Mouse (Mus musculus): ENCODE results near the gene Gm11634.
"Not testable (repeated sequence)": the region's sequence is repeated elsewhere in the genome, so short reads cannot be mapped to it uniquely, and the experiment has no call there.

Gene Gm11634

DNA sequence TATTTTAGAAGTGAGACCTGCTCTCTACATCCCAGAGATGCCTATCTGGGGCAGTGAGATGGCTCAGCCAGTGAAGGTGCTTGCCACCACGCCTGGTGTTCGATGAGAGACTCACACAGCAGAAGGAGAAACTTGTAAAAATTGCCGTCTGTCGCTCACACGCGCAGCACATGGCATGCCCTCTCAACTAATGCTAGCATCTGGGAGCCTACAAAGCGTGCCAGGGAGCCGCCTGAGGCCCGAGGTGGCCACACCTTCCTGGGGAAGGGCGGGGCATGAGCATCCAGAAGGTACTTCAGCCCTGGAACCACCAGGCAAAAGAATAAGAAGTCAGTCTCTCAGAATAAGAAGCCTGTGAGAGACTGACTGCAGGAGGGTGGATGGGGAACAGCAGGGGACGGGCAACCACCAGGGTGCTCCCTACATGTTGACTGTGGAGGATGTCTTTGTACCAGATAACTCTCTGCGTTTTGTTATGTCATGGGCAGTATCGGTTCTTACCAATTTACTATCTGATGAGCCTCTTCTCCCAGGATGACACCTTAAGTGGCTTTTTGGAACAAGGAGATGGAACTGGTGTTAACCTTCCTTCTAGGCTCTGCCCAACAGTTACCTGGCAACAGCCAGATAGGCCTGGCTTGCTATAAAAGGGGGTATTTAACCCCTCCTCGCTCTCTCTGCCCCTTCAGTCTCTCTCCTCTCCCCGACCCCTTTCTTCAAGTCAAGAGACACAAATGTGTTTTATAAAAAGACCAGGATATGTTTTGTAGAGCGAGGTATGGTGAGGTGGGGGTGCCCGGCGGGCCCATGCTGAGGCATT, 18.1 kb upstream of the Gm11634 start:
- no peak for DNase-seq (ENCODE audit: low spot score)

DNA sequence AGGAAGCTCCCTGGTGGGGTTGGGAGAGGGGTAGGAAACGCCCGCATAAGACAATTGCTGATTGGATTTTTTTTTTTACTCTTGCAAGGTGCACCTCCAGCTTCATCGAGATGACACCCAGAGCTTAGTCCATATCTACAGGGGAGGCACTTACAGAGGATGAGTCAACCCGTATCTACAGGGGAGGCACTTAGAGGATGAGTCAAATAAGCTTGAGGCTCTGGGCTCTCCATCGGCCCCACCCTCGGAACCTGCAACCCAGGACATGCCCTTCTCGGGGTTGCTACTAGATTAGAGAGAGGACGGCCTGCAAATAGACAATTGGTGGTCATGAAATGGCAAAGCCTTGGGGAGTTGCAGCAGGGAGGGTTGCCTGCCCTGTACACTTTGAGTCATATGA, 17.0 kb upstream of the Gm11634 start:
- DNase-seq (ENCODE audit: low spot score) = no peak

DNA sequence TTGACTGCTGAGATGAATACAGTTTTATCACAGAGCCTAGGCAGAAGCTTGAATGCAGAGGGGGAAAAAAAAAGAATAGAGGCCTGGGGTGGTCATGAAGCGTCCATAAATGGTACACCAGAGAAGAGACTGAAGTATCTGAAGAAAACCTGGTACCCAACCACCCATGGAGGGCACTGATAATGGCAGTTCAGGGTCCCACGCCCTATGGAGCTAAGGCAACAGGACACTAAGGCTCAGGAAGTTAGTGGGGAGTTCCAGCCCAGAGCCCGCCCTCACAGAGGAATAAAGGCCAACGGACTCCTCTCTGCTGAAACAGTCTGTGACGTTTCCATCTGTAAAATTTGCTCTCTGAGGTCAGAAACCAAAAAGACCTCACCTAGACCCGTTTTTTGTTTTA, 16.3 kb upstream of the Gm11634 start:
- DNase-seq (ENCODE audit: low spot score) = no peak

DNA sequence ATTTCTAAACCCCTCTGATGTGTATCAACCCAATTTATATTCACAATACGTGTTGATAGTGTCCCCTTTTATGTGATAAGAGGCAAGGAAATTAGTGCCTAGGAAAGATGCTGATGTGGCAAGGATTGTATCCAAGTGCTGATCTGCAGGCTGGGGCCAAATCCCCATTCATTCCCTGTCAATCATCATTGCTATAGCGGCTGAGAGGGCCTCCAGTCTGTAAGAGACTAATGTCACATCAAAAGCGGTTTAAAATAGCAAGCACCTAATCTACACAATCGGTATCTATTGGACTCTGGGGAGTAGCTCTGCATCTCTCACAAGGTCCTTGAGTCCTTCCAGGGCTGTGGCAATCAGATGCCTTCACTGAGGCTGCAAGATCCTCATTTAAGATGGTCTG, 15.1 kb upstream of the Gm11634 start:
- no peak for DNase-seq (ENCODE audit: low spot score)

DNA sequence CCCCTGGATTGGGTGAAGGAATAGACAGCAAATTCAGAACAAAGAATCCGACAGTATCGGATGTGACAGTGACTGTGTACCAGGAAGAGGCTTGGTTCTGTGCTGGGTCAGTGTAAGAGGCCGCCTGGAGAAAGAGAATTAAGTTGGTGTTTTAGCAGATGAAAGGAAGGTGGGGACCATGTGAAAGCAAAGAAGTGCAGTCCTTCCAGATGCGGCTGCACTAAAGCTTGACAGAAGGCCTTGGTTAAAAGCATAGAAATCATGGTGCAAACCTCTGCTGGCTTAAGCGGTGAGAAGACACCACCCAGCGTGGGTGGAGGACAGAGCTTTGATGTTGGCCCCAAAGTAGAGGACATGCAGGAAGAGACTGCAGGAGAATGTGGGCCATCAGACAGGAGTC, 14.5 kb upstream of the Gm11634 start:
- DNase-seq (ENCODE audit: low spot score) = no peak

DNA sequence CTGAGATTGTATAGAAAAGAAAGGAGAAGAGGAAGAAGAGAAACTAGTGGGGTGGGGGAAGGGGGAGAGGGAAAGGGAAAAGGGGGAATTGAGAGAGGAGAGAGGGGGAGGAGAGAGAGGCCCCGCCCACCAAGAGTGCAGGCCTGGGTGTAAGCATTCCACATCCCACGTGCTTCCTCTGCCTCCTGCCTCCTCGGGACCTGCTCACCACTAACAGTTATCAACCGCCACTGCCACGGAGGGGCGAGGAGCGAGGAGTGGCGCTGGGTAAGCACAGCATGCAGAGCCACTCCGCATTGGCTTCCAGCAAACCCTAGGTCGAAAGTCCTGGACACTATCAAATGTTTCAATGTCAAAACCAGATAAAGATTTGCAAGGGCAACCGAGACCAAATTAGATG, 11.4 kb upstream of the Gm11634 start:
- no peak for DNase-seq (ENCODE audit: low spot score)

DNA sequence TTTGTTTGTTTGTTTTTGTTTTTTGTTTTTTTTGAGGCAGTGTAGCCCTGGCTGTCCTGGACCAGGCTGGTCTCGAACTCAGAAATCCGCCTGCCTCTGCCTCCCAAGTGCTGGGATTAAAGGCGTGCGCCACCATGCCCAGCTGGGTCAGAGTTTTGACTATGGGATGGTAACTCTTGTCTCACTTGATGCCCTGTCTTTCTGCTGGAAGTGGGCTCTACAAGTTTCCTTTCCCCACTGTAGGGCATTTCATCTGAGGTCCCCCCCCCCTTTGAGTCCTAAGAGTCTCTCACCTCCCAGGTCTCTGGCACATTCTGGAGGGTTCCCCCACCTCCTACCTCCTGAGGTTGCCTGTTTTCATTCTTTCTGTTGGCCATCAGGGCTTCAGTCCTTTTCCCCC, 8.1 kb upstream of the Gm11634 start:
- not testable (repeated sequence) for DNase-seq (ENCODE audit: low spot score)

DNA sequence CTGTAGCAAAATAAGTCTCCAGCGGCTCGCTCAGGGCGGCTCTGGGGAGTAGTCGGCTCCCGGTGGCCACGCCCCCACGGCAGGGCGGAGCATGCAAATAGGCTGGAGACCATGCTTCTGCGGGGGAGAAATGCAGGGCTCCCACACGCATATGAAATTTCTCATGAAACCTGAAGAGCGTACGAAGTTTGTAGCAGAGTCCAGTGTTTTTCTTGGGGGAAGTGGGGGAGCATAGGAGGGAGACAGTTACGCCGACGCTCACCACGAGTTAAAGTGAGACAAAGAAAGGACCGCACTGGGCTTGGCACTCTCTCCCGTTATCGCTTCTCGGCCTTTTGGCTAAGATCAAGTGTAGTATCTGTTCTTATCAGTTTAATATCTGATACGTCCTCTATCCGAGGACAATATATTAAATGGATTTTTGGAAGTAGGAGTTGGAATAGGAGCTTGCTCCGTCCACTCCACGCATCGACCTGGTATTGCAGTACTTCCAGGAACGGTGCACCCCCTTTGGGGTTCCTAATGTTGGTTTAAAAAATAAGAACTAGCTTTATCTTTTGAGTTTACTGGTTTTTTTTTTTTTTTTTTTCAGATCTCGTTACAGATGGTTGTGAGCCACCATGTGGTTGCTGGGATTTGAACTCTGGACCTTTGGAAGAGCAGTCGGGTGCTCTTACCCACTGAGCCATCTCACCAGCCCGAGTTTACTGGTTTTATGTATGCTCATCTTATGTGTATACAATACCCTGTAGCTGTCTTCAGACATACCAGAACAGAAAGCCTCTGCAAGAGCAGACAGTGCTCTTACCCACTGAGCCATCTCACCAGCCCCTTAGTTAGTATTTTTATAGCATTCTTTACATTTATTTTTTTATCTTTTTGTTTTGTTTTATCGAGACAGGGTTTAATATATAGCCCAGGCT, 5.7 kb upstream of the Gm11634 start:
- peak; percentile 93 for DNase-seq (ENCODE audit: low spot score)

DNA sequence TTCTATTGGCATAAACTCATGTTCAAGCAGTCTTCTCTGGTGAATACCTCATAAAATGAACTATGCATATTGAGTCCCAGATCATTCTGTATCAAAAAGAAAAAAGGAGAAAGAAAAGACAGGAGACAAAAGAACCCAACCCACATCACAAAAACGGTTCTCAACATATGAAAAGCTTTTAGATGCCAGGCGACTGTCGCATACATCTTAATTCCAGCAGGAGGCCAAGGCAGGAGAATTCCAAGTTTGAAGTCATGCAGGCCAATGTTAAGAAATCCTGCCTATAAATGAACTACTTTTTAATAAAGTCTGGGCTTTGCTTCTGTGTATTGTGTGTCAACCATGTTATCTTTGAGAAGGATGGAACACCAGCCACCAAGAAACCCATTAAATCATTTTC, 5.1 kb upstream of the Gm11634 start:
- DNase-seq (ENCODE audit: low spot score) = no peak

DNA sequence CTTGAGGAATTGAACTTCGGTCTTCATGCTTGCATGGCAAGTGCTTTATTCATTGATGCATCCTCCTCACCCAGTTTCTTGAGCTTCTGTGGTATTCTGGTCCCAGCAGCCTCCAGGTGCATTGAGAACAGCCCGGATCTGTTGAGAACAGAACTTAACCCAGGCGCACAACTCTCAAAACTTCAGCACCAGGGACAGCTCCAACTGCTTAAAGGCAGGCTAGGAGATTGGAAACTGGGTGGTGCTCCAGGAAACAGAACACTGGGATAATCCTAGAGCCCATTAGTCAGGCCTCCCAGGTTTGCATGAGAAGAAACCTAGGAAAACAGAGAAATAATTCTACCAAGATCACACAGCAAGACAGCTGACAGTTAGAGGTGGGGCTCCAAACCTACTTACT, 3.4 kb upstream of the Gm11634 start:
- DNase-seq (ENCODE audit: low spot score) = peak; percentile 90

DNA sequence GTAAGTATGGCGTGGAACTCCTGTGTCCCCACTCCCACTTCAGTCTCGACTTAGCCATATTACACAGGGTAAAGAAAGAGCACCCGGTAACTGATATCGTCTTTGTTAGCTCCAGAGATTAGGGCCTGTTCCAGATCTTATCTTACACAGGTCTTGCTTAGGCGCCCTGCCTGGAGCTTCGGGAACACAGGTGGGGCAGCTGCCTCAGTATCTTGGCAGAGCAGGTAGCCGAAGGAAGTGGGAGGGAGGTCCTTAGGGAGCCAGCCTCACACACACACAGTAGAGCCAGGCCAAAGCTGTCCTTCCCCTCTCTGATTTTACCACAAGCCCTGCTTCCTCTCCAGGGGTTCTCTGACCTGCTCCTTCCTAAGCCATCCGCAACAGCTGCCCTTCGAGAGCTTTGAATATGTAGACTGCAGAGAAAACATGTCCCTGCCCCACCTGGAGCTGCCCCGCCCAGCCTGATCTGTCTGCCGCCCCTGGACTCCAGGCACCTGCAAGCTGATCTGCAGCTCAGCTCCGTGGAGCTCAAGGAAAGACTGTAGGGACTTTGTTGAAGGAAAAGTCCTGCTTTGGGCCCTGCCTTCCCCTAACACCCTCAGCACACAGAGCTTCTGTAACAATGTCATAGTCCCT, 8.9 kb downstream of the Gm11634 start:
- no peak for DNase-seq (ENCODE audit: low spot score)

DNA sequence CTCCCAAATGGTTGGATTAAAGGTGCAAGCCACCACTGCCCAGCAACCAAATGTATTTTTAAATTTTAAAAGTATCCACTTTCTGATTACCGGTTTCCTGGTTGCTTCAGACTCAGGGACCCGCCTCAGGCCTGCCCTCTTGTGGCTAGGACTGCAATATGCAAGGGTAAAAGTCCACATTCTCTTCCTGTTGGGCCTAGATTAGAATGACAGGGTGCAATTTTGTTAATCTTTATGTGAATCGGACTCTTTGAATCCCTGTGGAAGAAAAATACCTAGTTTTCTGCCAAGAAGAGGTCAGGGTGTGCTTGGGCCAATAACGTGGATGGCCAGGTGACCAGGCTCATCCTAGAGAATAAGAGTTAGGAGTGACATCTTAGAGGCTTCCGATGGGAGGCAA, 9.6 kb downstream of the Gm11634 start:
- DNase-seq (ENCODE audit: low spot score) = peak; percentile 71

DNA sequence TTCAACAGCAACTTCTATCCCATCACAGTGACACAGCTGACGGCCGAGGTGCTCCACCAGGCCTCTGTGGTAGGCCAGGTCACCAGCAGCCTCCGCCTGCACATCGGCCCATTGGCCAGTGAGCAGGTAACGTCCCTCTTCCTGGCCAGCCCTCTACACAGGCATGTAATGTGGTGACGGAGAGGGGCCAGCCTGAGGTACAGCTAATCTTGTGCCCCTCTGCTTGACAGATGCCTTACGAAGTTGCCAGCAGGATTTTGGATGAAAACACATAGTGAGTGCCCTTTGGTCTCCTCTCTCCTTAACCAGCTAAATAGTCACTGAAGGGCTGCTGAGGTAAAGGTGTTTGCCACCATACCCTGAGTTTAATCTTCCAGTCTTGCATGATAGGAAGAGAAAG, 10.2 kb downstream of the Gm11634 start:
- DNase-seq (ENCODE audit: low spot score) = no peak

DNA sequence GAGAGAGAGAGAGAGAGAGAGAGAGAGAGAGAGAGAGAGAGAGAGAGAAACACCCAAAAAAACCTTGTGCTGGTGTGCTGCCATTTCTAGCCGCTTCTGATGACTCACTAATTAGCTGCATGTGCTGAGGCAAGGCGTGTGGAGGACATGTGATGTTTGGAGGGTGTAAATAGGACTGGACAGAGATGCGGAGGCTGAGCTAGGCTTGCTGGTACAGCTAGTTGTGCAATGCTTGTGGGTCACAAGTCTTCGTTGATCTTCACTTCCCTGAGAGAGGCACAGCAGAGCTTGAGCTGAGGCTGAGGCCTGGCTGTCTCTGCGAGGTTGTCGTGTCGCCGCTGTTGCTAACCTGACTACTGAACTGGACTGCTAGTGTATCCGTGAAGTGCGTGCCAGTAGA, 11.4 kb downstream of the Gm11634 start:
- no peak for DNase-seq (ENCODE audit: low spot score)

DNA sequence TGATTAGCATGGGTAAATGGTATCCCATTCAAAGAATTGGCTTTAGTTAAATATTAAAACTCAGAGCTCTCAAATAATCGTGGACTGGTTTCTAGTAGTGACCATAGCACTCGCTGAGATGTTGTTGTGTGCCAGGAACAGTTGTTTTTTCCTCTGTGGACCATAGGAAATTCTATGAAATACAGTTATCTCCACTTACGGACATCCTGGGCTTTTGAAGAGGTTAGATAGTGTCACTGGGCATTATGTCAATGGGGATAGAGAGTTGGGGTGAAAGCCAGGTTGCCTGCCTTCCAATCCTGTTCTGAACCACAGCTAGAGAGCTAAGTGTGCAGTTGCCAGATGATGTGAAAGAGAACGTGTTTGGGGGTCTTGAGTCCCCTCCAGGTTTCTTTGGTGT, 13.3 kb downstream of the Gm11634 start:
- DNase-seq (ENCODE audit: low spot score) = no peak

DNA sequence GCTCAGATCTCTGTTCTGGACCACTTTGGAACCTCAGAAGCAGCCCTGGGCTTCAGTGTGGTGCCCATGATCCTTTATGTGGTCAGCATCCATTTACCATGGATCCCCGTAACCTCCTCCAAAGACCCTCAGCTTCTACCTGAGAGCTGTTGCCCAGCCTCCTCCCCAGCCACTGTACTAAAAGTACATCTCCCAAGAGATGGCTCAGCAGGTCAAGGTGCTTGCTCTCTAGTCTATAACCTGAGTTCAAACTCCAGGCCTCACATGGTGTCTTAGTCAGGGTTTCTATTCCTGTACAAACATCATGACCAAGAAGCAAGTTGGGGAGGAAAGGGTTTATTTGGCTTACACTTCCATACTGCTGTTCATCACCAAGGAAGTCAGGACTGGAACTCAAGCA, 14.0 kb downstream of the Gm11634 start:
- DNase-seq (ENCODE audit: low spot score) = not testable (repeated sequence)

DNA sequence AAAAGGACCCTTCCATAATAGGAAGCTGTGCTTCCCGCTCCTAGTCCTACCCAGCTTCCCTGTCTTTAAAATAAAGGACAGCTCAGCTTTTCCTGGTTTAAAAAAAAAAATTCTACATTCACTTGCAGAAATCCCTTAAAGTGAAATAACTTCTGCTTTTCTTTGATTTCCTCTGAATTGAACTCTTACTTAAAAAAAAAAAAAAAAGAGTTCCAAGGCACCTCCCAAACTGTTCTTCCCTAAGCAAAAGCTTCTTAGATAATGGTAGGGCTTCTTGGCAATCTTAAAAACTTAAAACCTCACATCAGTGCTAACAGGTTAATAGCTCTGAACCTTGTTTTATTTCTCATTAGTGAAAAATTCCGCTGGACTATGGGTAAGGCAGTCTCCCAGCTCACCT, 15.9 kb downstream of the Gm11634 start:
- DNase-seq (ENCODE audit: low spot score) = no peak

DNA sequence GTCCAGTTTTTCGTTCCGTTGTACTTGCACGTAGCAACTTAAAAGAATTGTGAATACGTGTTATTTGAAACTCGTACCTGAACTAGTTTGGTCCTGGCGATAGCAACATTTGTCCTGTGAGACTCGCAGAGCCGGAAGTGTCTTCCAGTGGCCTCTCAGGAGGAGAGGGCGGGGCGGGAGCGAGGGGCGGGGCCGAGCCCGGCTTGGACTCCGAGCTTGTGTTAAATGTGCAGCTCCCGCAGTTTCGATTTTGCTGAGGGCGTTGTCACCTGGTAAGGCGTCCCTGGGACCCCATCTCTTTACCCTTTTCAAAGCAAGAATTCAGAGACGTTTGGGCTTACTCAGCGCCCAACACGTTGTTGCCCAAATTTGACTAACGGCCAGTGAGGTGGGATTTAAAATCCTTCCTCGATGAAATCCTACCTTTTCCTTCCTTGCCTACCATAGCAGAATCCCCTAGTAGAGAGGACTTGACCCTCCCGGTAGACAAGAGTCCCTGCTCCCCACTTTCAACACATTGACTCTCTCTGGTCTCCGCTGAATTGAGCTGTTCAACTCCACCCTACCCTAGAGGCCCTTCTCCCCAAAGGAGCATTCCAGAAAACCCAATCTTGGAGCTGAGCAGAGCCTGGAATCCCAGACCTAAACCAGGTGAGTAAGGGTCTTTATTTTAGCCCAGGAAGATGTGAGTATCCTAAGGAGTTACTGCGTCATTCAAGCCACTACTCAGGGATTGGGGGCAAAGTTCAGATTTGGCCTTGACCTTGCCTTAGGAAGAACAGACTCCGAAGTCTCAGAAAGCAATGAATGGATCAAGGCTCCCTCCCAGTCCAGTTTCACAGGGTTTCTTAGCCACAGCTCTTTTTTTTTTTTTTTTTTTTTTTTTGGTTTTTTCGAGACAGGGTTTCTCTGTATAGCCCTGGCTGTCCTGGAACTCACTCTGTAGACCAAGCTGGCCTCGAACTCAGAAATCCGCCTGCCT, 16.7 kb downstream of the Gm11634 start, which contains the start of gene Tmem106a:
Gene Tmem106a, plus strand, starts transcription at position 189 of the 982 bp plus-strand sequence.
- peak; percentile 73 for DNase-seq (ENCODE audit: low spot score)

DNA sequence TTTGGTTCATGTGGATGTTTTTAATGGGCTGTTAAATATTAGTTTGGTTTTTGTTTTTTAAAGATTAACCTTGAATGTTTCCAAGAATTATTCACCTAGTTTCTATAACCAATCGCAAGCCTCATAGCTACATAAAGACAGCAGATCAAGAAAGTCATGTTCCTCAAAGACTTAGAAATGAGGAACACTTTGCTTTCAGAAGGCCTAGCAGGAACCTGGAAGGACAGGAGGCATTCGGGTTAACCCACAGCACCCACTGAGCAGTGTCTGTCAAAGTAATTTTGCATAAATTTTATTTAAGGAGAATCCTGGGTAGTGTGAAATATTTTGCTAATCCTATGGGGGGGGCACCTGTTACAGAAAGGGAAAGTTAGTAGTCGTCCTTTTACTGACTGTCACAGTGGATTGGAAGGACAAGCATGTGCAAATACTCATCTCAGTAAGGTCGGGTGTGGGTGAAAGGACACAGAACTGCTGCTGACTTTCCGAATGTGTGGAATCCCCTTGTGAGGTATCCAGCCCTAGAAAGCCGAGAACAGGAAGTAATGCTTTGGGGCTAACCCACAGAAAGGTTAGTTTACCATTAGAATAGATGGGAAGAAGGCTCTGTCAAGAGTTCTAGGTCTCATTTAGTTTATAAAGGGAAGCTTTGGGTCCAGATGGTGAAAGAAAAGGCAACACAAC, 17.8 kb downstream of the Gm11634 start:
- no peak for DNase-seq (ENCODE audit: low spot score)

DNA sequence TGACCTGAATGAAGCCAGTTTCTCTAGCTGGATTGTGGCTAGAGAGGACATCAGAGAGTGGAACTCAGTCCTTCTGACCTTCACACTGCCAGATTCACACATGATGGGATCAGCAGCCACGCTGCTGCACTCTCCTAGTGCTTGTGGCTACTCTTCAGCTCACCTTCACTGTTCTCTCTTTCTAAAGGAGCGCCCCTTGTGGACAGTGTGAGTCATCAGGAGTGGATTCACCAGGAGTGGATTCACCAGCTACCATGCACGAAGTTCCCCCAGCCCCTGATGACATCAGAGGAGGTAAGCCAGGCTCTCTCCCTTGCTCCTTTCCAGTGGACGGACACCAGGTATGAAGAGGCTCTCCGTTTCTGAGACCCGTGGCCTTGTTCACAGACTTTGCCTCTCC, 22.9 kb downstream of the Gm11634 start:
- no peak for DNase-seq (ENCODE audit: low spot score)

DNA sequence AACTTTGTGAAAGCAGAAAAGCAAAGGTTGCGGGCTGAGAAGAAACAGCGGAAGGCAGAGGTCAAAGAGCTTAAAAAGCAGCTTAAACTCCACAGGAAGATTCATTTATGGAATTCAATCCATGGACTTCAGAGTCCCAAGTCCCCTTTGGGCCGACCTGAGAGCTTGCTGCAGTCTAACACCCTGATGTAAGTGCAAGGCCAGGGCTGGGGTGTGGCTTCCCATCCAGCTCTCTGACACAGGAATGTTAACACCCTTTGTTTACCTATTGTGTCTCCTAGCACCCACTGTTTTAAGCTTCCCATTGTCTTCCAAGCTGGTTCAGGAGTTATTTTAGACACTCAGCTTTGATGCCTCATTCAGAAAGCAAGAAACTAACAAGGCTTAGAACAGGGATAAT, 30.6 kb downstream of the Gm11634 start:
- no peak for DNase-seq (ENCODE audit: low spot score)

All from embryo, embryonic 10 days (tissue).